Mouse (Mus musculus) liver, embryonic 12.5 days (tissue): ENCODE data around the gene Epsti1. TPM values are rescaled to one million over a fixed set of nuclear protein-coding genes. Genes with fewer than 3 reads are reported as not detected.

Source experiments
- ATAC-seq: fragments of 200-750 bp; cut with Nextera tagmentation; 2 replicates; pipeline ENCODE4 v1.8.0; 2017; ENCODE audit warnings: moderate number of reproducible peaks, mild to moderate bottlenecking, moderate library complexity
- H3K27ac ChIP-seq: fragments of 300-500 bp; sonication (generic); 2 replicates; pipeline ENCODE4 v1.5.1; 2016; ENCODE audit warnings: mild to moderate bottlenecking
- H3K27me3 ChIP-seq: fragments of 300-500 bp; sonication (generic); replicated peaks from 2 replicates; pipeline ENCODE4 v1.6.1; 2016; ENCODE audit warnings: mild to moderate bottlenecking, moderate library complexity
- H3K36me3 ChIP-seq: fragments of 300-500 bp; sonication (generic); 2 replicates; pipeline ENCODE4 v1.6.1; 2016; ENCODE audit warnings: mild to moderate bottlenecking, moderate library complexity
- H3K4me1 ChIP-seq: fragments of 300-500 bp; sonication (generic); 2 replicates; pipeline ENCODE4 v1.6.1; 2016
- H3K4me2 ChIP-seq: fragments of 300-500 bp; sonication (generic); 2 replicates; pipeline ENCODE4 v1.6.1; 2016; ENCODE audit warnings: mild to moderate bottlenecking, moderate library complexity
- H3K4me3 ChIP-seq: fragments of 300-500 bp; sonication (generic); 2 replicates; pipeline ENCODE4 v1.5.1; 2016; ENCODE audit warnings: mild to moderate bottlenecking, moderate library complexity
- H3K9ac ChIP-seq: fragments of 300-500 bp; sonication (generic); 2 replicates; pipeline ENCODE4 v1.6.1; 2016; ENCODE audit warnings: mild to moderate bottlenecking, moderate library complexity
- H3K9me3 ChIP-seq: fragments of 300-500 bp; sonication (generic); replicated peaks from 2 replicates; pipeline ENCODE4 v1.6.1; 2016; ENCODE audit warnings: mild to moderate bottlenecking, moderate library complexity
- WGBS: fragments of 180-500 bp; shearing (Covaris S2); methylation state at CpG from one replicate; pipeline ENCODE4 v1.1.7; 2016; ENCODE audit not compliant: insufficient replicate concordance; 5-methylcytosine and 5-hydroxymethylcytosine counted together
- polyA plus RNA-seq: library from polyadenylated mRNA; unstranded; fragments of >200 nt; fragmentation: Nextera tagmentation; extraction: Ambion mirVana; gene quantifications from 2 replicates; pipeline ENCODE4 v1.2.1, GENCODE M21; 2016

The Epsti1 gene
- polyA plus RNA-seq, 1 experiment from 2014 or later = 1.2 TPM

DNA sequence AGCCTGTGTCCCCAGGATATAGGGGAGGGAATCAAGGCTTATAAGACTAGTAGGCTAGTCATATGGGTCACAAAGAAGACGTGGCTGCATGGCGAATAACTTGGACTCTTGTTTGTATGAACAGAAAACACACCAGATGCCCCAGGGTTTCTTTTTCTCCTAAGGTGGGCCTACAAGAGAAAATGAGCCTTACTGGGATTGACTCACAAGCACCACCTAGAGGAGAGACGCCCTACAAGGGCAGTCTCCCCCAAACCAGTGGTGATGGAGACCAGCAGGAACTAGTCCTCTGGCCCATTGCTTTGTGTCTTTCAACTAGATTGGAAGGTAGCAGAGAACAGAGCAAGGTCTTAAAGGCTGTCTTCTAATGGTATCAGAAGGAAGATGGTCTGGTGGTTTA lies 22.7 kb downstream of the Epsti1 start:
- Histone ChIP-seq H3K4me1 (no peaks in the 10 kb centered on the region), H3K36me3 (no peaks in the 10 kb centered on the region), H3K27me3 (no peaks in the 10 kb centered on the region), H3K9ac (no peak overlapping the region), H3K4me3 (no peak overlapping the region), H3K9me3 (no peaks in the 10 kb centered on the region), H3K4me2 (no peak overlapping the region), H3K27ac (no peak overlapping the region)
- no peak for ATAC-seq
- WGBS = 45% methylated on average over 3 of the region's 3 CpGs

GRCm38 (mm10) chr14:77928021-77928420 lies 24.0 kb downstream of the Epsti1 start:
- Histone ChIP-seq H3K9me3 (no peaks in the 10 kb centered on the region), H3K4me3 (no peak overlapping the region), H3K4me2 (no peak overlapping the region), H3K27me3 (no peaks in the 10 kb centered on the region), H3K4me1 (no peaks in the 10 kb centered on the region), H3K27ac (no peak overlapping the region), H3K36me3 (no peaks in the 10 kb centered on the region), H3K9ac (no peak overlapping the region)
- ATAC-seq = no peak
- 31% methylated on average over 6 of the region's 6 CpGs for WGBS

DNA sequence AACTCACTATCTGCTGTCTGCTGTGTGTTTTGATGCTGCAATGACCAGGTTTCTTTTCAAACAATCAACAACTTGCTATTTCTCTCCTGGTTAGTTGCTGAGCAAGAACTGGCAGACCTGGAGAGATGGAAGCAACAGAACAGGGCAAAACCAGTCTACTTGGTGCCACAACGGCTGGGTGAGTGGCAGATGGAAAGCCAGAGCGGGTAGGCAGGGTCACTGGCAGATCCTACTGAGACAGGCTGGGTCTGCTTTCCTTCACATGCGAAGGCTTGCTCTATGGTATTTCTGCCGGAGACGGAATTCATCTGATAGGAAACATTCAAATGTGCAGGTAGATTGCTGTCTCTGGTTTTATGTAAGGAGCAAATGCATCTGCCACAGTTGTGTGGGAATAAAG lies 24.6 kb downstream of the Epsti1 start:
- no peak for ATAC-seq
- Histone ChIP-seq H3K4me2 (no peak overlapping the region), H3K4me3 (no peak overlapping the region), H3K4me1 (no peaks in the 10 kb centered on the region), H3K27ac (no peak overlapping the region), H3K36me3 (no peaks in the 10 kb centered on the region), H3K27me3 (no peaks in the 10 kb centered on the region), H3K9me3 (no peaks in the 10 kb centered on the region), H3K9ac (no peak overlapping the region)
- 73% methylated on average over 5 of the region's 5 CpGs for WGBS

GRCm38 (mm10) chr14:77929139-77929678 lies 25.2 kb downstream of the Epsti1 start:
- no peak overlapping the region for H3K27ac ChIP-seq
- no peaks in the 10 kb centered on the region for H3K27me3 ChIP-seq
- 39% methylated on average over 2 of the region's 2 CpGs for WGBS
- H3K4me1 ChIP-seq = no peaks in the 10 kb centered on the region
- no peak overlapping the region for H3K4me3 ChIP-seq
- H3K9ac ChIP-seq = no peak overlapping the region
- H3K4me2 ChIP-seq = no peak overlapping the region
- no peaks in the 10 kb centered on the region for H3K9me3 ChIP-seq
- H3K36me3 ChIP-seq = no peaks in the 10 kb centered on the region
- no peak for ATAC-seq

DNA sequence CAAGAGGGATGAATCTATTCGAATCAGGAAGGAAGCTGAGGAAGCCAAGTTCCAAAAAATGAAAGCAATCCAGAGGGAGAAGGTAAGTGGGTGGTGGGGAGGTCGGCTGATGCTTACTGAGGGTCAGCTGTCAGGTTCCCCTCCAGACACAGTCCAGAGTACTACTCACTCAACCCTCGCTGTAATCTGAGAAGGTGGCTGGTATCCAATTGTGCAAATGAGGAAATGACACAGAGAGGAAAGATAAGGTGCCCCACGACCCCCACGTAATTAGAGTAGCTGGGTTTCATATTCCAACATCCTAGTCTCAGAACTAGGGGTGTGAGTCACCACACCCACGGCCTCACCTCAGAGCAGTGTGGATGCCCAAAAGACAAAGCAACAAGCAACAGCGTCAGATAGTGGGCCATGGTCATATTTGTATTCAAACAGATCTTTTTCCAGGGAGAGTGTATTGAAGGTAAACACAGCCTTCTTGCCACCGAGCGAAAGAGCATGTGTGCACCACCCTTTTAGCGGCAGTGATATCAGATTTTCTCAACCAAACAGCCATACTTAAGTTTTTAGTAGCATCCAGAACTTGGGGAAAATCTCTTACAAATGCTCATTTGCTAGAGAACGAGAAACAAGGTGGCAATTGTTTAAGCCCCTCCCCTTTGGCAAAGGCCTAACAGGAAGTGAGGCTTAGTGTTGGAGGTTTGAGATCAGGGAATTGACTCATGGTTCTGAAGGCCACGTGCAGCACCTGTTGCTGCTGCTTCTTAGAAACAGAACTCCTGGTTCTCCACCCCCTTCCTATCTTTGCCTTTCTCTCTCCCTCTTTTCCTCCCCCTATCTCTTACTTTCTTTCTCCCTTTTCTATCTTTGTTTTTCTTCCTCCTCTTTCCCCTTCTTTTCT lies 28.4 kb downstream of the Epsti1 start:
- no peaks in the 10 kb centered on the region for H3K4me1 ChIP-seq
- H3K4me2 ChIP-seq = no peak overlapping the region
- no peak for ATAC-seq
- no peaks in the 10 kb centered on the region for H3K9me3 ChIP-seq
- H3K9ac ChIP-seq = no peak overlapping the region
- no peak overlapping the region for H3K4me3 ChIP-seq
- no peaks in the 10 kb centered on the region for H3K36me3 ChIP-seq
- 32% methylated on average over 12 of the region's 12 CpGs for WGBS
- H3K27ac ChIP-seq = no peak overlapping the region
- H3K27me3 ChIP-seq = no peaks in the 10 kb centered on the region

DNA sequence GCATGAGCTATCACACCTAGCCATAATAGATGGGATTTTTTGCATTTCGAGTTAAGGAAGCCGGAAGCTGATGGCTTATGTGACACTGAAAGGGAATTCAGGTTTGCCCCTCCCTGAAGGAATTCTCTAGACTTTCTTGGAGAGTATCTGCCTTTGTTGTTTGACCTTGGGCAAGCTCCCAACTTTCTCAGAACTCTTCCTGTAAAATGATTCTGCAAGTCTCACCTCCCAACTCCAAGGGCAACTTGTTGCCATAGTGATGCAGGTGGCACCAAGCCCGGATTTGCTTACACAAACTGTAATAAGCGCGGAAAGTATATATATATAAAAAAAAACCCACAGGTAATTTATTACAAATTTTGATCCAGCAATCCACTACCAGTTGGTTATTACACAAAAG lies 29.2 kb downstream of the Epsti1 start:
- no peaks in the 10 kb centered on the region for H3K9me3 ChIP-seq
- no peaks in the 10 kb centered on the region for H3K27me3 ChIP-seq
- ATAC-seq = no peak
- no peak overlapping the region for H3K27ac ChIP-seq
- H3K4me1 ChIP-seq = no peaks in the 10 kb centered on the region
- no peak overlapping the region for H3K4me3 ChIP-seq
- no peak overlapping the region for H3K4me2 ChIP-seq
- no peaks in the 10 kb centered on the region for H3K36me3 ChIP-seq
- H3K9ac ChIP-seq = no peak overlapping the region
- WGBS = 82% methylated on average over 5 of the region's 5 CpGs

- Histone ChIP-seq H3K27me3 (no peaks in the 10 kb centered on the region), H3K4me1 (no peaks in the 10 kb centered on the region), H3K4me3 (no peak overlapping the region), H3K9me3 (no peaks in the 10 kb centered on the region), H3K27ac (no peak overlapping the region), H3K4me2 (no peak overlapping the region), H3K36me3 (no peaks in the 10 kb centered on the region), H3K9ac (no peak overlapping the region)
- no peak for ATAC-seq
- WGBS = 55% methylated on average over 3 of the region's 3 CpGs
Observed at GRCm38 (mm10) chr14:77934431-77934830, 30.4 kb downstream of the Epsti1 start.

DNA sequence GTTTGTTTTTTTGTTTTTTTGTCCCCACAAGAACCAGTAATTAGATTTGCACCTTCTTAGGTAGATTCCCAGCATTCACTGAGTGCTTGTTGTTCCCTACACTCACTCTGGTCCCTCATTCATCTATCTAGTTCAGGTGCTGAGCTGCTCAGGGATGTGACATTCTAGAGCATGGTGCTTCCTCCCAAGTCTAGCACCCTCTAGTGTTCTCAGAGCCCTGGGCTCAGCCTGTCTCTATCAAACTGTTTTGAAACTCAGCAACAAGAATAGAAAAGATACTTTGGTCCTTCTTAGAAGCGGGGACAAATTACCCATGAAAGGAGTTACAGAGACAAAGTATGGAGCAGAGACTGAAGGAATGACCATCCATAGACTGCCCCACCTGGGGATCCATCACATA lies 37.1 kb downstream of the Epsti1 start:
- no peaks in the 10 kb centered on the region for H3K36me3 ChIP-seq
- no peaks in the 10 kb centered on the region for H3K9me3 ChIP-seq
- H3K9ac ChIP-seq = no peak overlapping the region
- no peak for ATAC-seq
- H3K27me3 ChIP-seq = no peaks in the 10 kb centered on the region
- H3K4me3 ChIP-seq = no peak overlapping the region
- H3K4me2 ChIP-seq = no peak overlapping the region
- no peak overlapping the region for H3K27ac ChIP-seq
- WGBS = 78% methylated on average over 1 of the region's 1 CpGs
- no peaks in the 10 kb centered on the region for H3K4me1 ChIP-seq

- Histone ChIP-seq H3K9me3 (no peaks in the 10 kb centered on the region), H3K27ac (no peak overlapping the region), H3K27me3 (no peaks in the 10 kb centered on the region), H3K9ac (no peak overlapping the region), H3K4me1 (no peaks in the 10 kb centered on the region), H3K36me3 (no peaks in the 10 kb centered on the region), H3K4me2 (no peak overlapping the region), H3K4me3 (no peak overlapping the region)
- ATAC-seq = no peak
- 47% methylated on average over 9 of the region's 9 CpGs for WGBS
Observed at GRCm38 (mm10) chr14:77942235-77942634, 38.2 kb downstream of the Epsti1 start.

- no peaks in the 10 kb centered on the region for H3K36me3 ChIP-seq
- H3K4me3 ChIP-seq = no peak overlapping the region
- H3K27me3 ChIP-seq = no peaks in the 10 kb centered on the region
- H3K9me3 ChIP-seq = no peaks in the 10 kb centered on the region
- no peaks in the 10 kb centered on the region for H3K4me1 ChIP-seq
- 83% methylated on average over 15 of the region's 15 CpGs for WGBS
- no peak overlapping the region for H3K9ac ChIP-seq
- ATAC-seq = no peak
- H3K27ac ChIP-seq = no peak overlapping the region
- no peak overlapping the region for H3K4me2 ChIP-seq
Observed at GRCm38 (mm10) chr14:77942793-77943558, 38.9 kb downstream of the Epsti1 start.

- Histone ChIP-seq H3K9ac (no peak overlapping the region), H3K9me3 (no peaks in the 10 kb centered on the region), H3K4me2 (no peak overlapping the region), H3K27me3 (no peaks in the 10 kb centered on the region), H3K4me3 (no peak overlapping the region), H3K4me1 (no peaks in the 10 kb centered on the region), H3K27ac (no peak overlapping the region), H3K36me3 (no peaks in the 10 kb centered on the region)
- ATAC-seq = no peak
- 68% methylated on average over 6 of the region's 6 CpGs for WGBS
Observed at GRCm38 (mm10) chr14:77961741-77962140, 57.7 kb downstream of the Epsti1 start.

- Histone ChIP-seq H3K4me3 (no peak overlapping the region), H3K36me3 (no peaks in the 10 kb centered on the region), H3K9ac (no peak overlapping the region), H3K9me3 (no peaks in the 10 kb centered on the region), H3K4me1 (no peaks in the 10 kb centered on the region), H3K27me3 (no peaks in the 10 kb centered on the region), H3K4me2 (no peak overlapping the region), H3K27ac (no peak overlapping the region)
- 46% methylated on average over 7 of the region's 7 CpGs for WGBS
- ATAC-seq = no peak
Observed at GRCm38 (mm10) chr14:77963525-77963924, 59.5 kb downstream of the Epsti1 start.
